Mouse (Mus musculus) limb, embryonic 11.5 days (tissue): ENCODE results near the gene Nxph3. TPM values are rescaled to one million over a fixed set of nuclear protein-coding genes. Genes with fewer than 3 reads are reported as not detected.
A peak's percentile ranks its signal among the peaks of the same experiment; 100 is the strongest.

ENCODE experiments used
- ATAC-seq: fragments of 200-750 bp; cut with Nextera tagmentation; 2 replicates; pipeline ENCODE4 v1.8.0; 2017; ENCODE audit warnings: low read depth; ENCODE audit not compliant: insufficient number of reproducible peaks, low FRiP score, low TSS enrichment
- DNase-seq: peaks from one replicate; pipeline ENCODE4 v3.0.0-alpha.2; 2015; ENCODE audit warnings: low spot score
- H3K27ac ChIP-seq: fragments of 300-500 bp; sonication (generic); replicated peaks from 2 replicates; pipeline ENCODE4 v1.5.1; 2014; ENCODE audit warnings: low read depth, mild to moderate bottlenecking, low read length
- H3K27me3 ChIP-seq: fragments of 300-500 bp; sonication (generic); 2 replicates; pipeline ENCODE4 v1.6.1; 2014; ENCODE audit warnings: mild to moderate bottlenecking, low read length, mixed read lengths; ENCODE audit not compliant: control insufficient read depth, insufficient read depth
- H3K36me3 ChIP-seq: fragments of 300-500 bp; sonication (generic); 2 replicates; pipeline ENCODE4 v1.6.1; 2014; ENCODE audit warnings: mild to moderate bottlenecking, low read length, moderate library complexity, mixed read lengths; ENCODE audit not compliant: control insufficient read depth, insufficient read depth
- H3K4me1 ChIP-seq: fragments of 300-500 bp; sonication (generic); 2 replicates; pipeline ENCODE4 v1.6.1; 2014; ENCODE audit warnings: low read length, mixed read lengths; ENCODE audit not compliant: control insufficient read depth, insufficient read depth
- H3K4me2 ChIP-seq: fragments of 300-500 bp; sonication (generic); 2 replicates; pipeline ENCODE4 v1.6.1; 2014; ENCODE audit warnings: low read depth, mild to moderate bottlenecking, moderate library complexity; ENCODE audit not compliant: severe bottlenecking
- H3K4me3 ChIP-seq: fragments of 300-500 bp; sonication (generic); 2 replicates; pipeline ENCODE4 v1.5.1; 2014; ENCODE audit warnings: low read depth, low read length
- H3K9ac ChIP-seq: fragments of 300-500 bp; sonication (generic); 2 replicates; pipeline ENCODE4 v1.6.1; 2014; ENCODE audit warnings: mild to moderate bottlenecking, low read length
- H3K9me3 ChIP-seq: fragments of 300-500 bp; sonication (generic); 2 replicates; pipeline ENCODE4 v1.6.1; 2016; ENCODE audit warnings: low read length; ENCODE audit not compliant: control insufficient read depth
- WGBS: fragments of 180-500 bp; shearing (Covaris S2); extraction: QIAGEN DNeasy Blood & Tissue Kit; methylation state at CpG from one replicate; pipeline ENCODE4 v1.1.7; 2014; 5-methylcytosine and 5-hydroxymethylcytosine counted together
- polyA plus RNA-seq: library from polyadenylated mRNA; unstranded; fragments of >200 nt; fragmentation: Nextera tagmentation; extraction: Ambion mirVana; gene quantifications from 2 replicates; pipeline ENCODE4 v1.2.1, GENCODE M21; 2014

Gene Nxph3
- polyA plus RNA-seq, 1 experiment from 2014 or later: 1.5 TPM

- Histone ChIP-seq H3K27ac (no peak overlapping the region), H3K9ac (peak overlapping the region; percentile 47), H3K4me2 (peak overlapping the region; percentile 99), H3K27me3 (peaks cover 20% of the 10 kb centered on the region), H3K9me3 (no peaks in the 10 kb centered on the region), H3K36me3 (no peaks in the 10 kb centered on the region), H3K4me1 (peaks cover 16% of the 10 kb centered on the region), H3K4me3 (peak overlapping the region; percentile 56)
- WGBS: under 1% methylated on average over 61 of the region's 66 CpGs
- peak; percentile 57 for DNase-seq
- ATAC-seq: 0 out of 2 replicates have a peak, but pooled peaks have one; percentile 2
Measured at GRCm38 (mm10) chr11:95513461-95514297, 691 bp downstream of the Nxph3 start.

DNA sequence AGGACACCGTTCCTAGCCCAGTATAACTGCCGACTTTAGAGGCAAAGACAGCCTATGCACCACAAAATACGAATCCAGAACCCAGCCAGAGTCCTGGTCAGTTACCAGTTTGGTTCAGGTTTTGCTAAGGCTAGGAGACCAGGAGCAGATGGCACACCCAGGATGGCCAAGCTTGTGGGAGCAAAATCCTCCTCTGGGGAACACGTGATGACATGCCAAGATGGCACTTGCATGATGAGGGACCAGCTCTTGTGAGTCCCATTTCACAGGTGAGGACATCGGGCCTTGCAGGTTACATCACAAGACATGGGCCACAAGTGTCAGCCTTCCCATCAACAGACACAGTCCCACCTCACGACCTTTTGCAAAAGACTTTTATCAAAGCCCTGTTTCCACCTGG is 2.0 kb downstream of the Nxph3 start:
- Histone ChIP-seq H3K27ac (no peak overlapping the region), H3K4me1 (peaks cover 16% of the 10 kb centered on the region), H3K36me3 (no peaks in the 10 kb centered on the region), H3K9ac (no peak overlapping the region), H3K4me3 (no peak overlapping the region), H3K4me2 (no peak overlapping the region), H3K9me3 (no peaks in the 10 kb centered on the region), H3K27me3 (peaks cover 20% of the 10 kb centered on the region)
- DNase-seq (no peak), ATAC-seq (no peak)
- 73% methylated on average over 6 of the region's 6 CpGs for WGBS

GRCm38 (mm10) chr11:95511919-95512318 is 2.5 kb downstream of the Nxph3 start:
- no peak overlapping the region for H3K4me3 ChIP-seq
- DNase-seq (no peak), ATAC-seq (no peak)
- WGBS: 75% methylated on average over 1 of the region's 1 CpGs
- H3K27me3 ChIP-seq: peaks cover 20% of the 10 kb centered on the region
- H3K9ac ChIP-seq: no peak overlapping the region
- no peak overlapping the region for H3K4me2 ChIP-seq
- H3K9me3 ChIP-seq: no peaks in the 10 kb centered on the region
- peaks cover 12% of the 10 kb centered on the region for H3K4me1 ChIP-seq
- no peak overlapping the region for H3K27ac ChIP-seq
- no peaks in the 10 kb centered on the region for H3K36me3 ChIP-seq

- 93% methylated on average over 12 of the region's 12 CpGs for WGBS
- H3K27ac ChIP-seq: no peak overlapping the region
- no peak overlapping the region for H3K9ac ChIP-seq
- H3K4me1 ChIP-seq: peaks cover 3% of the 10 kb centered on the region; the same call in 1 of the 2 replicates
- no peaks in the 10 kb centered on the region for H3K9me3 ChIP-seq
- H3K4me3 ChIP-seq: no peak overlapping the region
- peaks cover 18% of the 10 kb centered on the region for H3K27me3 ChIP-seq
- DNase-seq (no peak), ATAC-seq (no peak)
- H3K4me2 ChIP-seq: no peak overlapping the region
- H3K36me3 ChIP-seq: no peaks in the 10 kb centered on the region
Measured at GRCm38 (mm10) chr11:95510631-95511030, 3.7 kb downstream of the Nxph3 start.

DNA sequence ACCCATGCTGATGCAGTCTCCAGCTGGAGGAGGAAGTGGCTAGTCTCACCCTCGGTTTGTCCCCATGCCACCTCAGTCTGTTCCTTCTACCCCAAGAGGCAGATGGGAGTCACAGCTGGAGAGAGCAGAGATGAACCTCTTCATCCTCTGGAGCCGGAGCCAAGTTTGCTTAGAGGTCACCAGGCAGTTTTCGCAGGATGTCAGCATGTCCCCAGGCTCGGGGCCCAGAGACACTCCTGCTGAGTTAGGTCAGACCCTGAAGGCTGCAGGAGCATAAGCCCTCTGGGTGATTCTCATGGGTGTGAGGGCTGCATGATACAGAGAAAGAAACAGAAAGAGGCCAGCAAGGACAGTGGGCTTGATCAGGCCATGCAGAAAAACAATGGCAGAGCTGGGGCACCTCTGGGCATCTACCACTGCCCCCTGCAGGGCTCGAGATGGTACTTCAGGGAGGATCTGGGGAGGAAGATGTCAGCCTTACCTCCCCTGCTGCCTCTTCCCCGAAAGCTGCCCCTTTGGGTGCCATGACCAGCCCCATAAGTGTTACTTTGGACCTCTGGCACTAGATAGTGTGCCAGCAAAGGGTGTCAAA is 5.1 kb downstream of the Nxph3 start:
- DNase-seq (no peak), ATAC-seq (no peak)
- no peaks in the 10 kb centered on the region; the same call in 1 of the 2 replicates for H3K4me1 ChIP-seq
- 76% methylated on average over 6 of the region's 6 CpGs for WGBS
- no peaks in the 10 kb centered on the region for H3K9me3 ChIP-seq
- H3K27ac ChIP-seq: no peak overlapping the region
- no peak overlapping the region for H3K4me3 ChIP-seq
- H3K27me3 ChIP-seq: peaks cover 12% of the 10 kb centered on the region
- H3K9ac ChIP-seq: no peak overlapping the region
- H3K4me2 ChIP-seq: no peak overlapping the region
- no peaks in the 10 kb centered on the region for H3K36me3 ChIP-seq

GRCm38 (mm10) chr11:95508211-95508926 is 6.0 kb downstream of the Nxph3 start:
- Histone ChIP-seq H3K27ac (no peak overlapping the region), H3K36me3 (no peaks in the 10 kb centered on the region), H3K9ac (no peak overlapping the region), H3K4me1 (no peaks in the 10 kb centered on the region), H3K4me2 (no peak overlapping the region), H3K27me3 (peaks cover 11% of the 10 kb centered on the region), H3K9me3 (no peaks in the 10 kb centered on the region), H3K4me3 (no peak overlapping the region)
- ATAC-seq: no peak
- no peak for DNase-seq
- 55% methylated on average over 13 of the region's 13 CpGs for WGBS

DNA sequence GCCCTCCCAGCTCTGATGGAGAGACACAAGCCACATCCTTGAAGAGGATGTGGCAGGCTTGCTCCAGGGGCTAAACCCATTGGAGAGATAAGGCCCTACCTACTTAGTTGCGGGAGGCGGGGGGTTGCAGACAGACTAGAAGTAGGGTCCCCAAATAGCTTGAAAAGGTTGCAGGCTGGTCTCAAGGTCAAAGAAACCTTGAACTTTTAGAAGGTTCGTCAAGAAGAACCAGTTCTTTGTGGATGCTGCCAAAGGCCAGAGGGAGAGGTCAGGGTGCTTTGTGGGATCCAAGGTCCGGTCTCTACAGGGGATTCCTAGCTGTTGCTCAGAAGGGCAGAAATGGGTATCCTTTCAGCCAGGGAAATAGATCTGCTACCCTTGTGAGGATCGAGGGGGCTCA is 6.6 kb downstream of the Nxph3 start:
- Histone ChIP-seq H3K27ac (no peak overlapping the region), H3K4me3 (no peak overlapping the region), H3K4me2 (no peak overlapping the region), H3K9ac (no peak overlapping the region), H3K36me3 (no peaks in the 10 kb centered on the region), H3K4me1 (no peaks in the 10 kb centered on the region), H3K27me3 (peaks cover 6% of the 10 kb centered on the region), H3K9me3 (no peaks in the 10 kb centered on the region)
- no peak for ATAC-seq
- no peak for DNase-seq
- 82% methylated on average over 5 of the region's 5 CpGs for WGBS

DNA sequence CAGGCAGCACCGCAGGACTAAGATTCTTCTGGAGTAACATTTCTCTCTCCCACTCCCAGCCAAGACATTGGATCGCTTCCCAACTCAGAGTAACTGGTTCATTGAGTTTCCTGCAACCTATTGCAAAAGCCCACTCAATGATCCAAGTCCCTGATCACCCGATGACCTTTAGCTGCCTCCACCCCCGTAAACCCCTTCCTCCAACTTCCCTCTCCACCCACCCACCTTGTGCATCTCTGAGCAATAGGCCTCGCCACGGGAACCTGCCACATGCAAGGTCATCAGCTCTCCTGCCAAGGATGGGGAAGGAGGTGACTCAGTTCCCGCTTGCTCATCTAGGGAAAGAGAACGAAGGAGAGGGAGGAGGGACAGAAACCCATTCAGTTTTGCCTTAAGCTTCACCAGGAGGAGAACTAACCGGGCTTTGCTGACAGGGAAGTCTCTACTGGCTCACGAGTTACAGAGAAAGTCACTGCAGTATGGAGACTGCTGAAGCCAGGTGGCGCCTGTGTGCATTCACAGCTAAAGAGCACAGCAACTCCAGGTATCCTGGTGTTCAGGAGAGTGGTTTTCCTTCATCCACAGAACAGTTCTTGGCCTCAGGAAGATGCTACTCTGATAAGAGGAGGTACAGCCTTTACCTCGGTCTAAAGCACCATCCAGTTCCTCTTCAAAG is 7.2 kb downstream of the Nxph3 start:
- DNase-seq: no peak
- ATAC-seq: no peak

More for the DNA sequence above, 7.2 kb downstream of the Nxph3 start:
- no peak overlapping the region for H3K4me2 ChIP-seq
- H3K9me3 ChIP-seq: no peaks in the 10 kb centered on the region
- 49% methylated on average over 12 of the region's 12 CpGs for WGBS
- H3K4me3 ChIP-seq: no peak overlapping the region
- no peaks in the 10 kb centered on the region for H3K27me3 ChIP-seq
- H3K4me1 ChIP-seq: no peaks in the 10 kb centered on the region
- H3K9ac ChIP-seq: no peak overlapping the region
- H3K36me3 ChIP-seq: no peaks in the 10 kb centered on the region
- H3K27ac ChIP-seq: no peak overlapping the region
